Mouse (Mus musculus) liver, postnatal 0 days (tissue): ENCODE results near the gene Hspb11.

Experiments
- CTCF ChIP-seq: sonication (generic); IDR thresholded peaks from 2 replicates; pipeline ENCODE4 v1.5.1; 2016; ENCODE audit warnings: antibody characterized with exemption, low read depth
- EP300 ChIP-seq: IDR thresholded peaks from 2 replicates; pipeline ENCODE4 v1.6.1; 2016; ENCODE audit warnings: antibody characterized with exemption, low read depth, mild to moderate bottlenecking

DNA sequence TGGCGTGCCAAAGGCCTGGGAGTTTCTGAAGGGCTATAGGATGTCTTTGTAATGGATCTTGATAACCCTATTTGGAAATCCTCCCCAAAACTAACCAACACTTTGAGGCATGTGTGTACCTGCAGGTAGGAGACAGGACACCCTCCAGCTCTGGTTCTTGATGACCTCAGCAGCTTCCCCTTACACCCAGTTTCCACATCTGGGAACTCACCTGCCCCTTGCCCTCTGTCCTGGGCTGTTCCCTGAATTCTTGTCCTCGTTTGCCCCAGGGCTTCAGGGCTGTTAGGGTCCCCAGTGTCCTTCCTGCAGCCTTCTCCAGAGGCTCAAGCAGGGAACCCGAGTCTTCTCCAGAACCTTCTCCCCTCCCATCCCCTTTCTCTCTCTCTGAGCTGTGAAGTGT lies 50.1 kb downstream of the Hspb11 start:
- TF ChIP-seq CTCF (no peak), EP300 (no peak)
